Mouse (Mus musculus) spleen, embryonic (tissue): ENCODE results near the gene Csnk2a2.

ENCODE experiments used
- CTCF ChIA-PET: fragments of 350-600 bp; sonication (Branson Sonifier 250); formaldehyde crosslinking; loops from one replicate; lab custom pipeline; 2022; lab: Charles Lee

The Csnk2a2 gene

GRCm38 (mm10) chr8:95490006-95490405, at the start of gene Csnk2a2:
Gene Csnk2a2 (minus strand): TSS chr8:95490039.
- CTCF ChIA-PET, result no interaction called here

- CTCF ChIA-PET, result no interaction called here
Observed at GRCm38 (mm10) chr8:95539487-95539886, 49.6 kb upstream of the Csnk2a2 start.

GRCm38 (mm10) chr8:95533584-95534387, 43.9 kb upstream of the Csnk2a2 start, which contains the start of gene Ccdc113:
Gene Ccdc113 (plus strand): TSS chr8:95534085.
- CTCF ChIA-PET, result no interaction called here

- CTCF ChIA-PET, result interaction anchor here (0.9 kb wide), 1 partner anchor 531 kb away, joined by 3 read pairs; no protein-coding TSS in a partner anchor
Observed at GRCm38 (mm10) chr8:95532206-95532605, 42.4 kb upstream of the Csnk2a2 start.

GRCm38 (mm10) chr8:95528750-95529310, 39.0 kb upstream of the Csnk2a2 start:
- CTCF ChIA-PET, result no interaction called here

GRCm38 (mm10) chr8:95528194-95528593, 38.4 kb upstream of the Csnk2a2 start:
- CTCF ChIA-PET, result no interaction called here

GRCm38 (mm10) chr8:95523991-95524390, 34.2 kb upstream of the Csnk2a2 start:
- CTCF ChIA-PET, result no interaction called here

GRCm38 (mm10) chr8:95516928-95517327, 27.1 kb upstream of the Csnk2a2 start:
- CTCF ChIA-PET, result no interaction called here

- CTCF ChIA-PET, result no interaction called here
Observed at GRCm38 (mm10) chr8:95513219-95513618, 23.4 kb upstream of the Csnk2a2 start.

- CTCF ChIA-PET, result no interaction called here
Observed at GRCm38 (mm10) chr8:95512257-95512656, 22.4 kb upstream of the Csnk2a2 start.

GRCm38 (mm10) chr8:95506245-95506644, 16.4 kb upstream of the Csnk2a2 start:
- CTCF ChIA-PET, result no interaction called here

GRCm38 (mm10) chr8:95505606-95506005, 15.8 kb upstream of the Csnk2a2 start:
- CTCF ChIA-PET, result no interaction called here

GRCm38 (mm10) chr8:95504835-95505234, 15.0 kb upstream of the Csnk2a2 start:
- CTCF ChIA-PET, result no interaction called here

GRCm38 (mm10) chr8:95502431-95502830, 12.6 kb upstream of the Csnk2a2 start:
- CTCF ChIA-PET, result no interaction called here

GRCm38 (mm10) chr8:95500436-95500835, 10.6 kb upstream of the Csnk2a2 start:
- CTCF ChIA-PET, result no interaction called here

GRCm38 (mm10) chr8:95499266-95500064, 9.6 kb upstream of the Csnk2a2 start:
- CTCF ChIA-PET, result no interaction called here

GRCm38 (mm10) chr8:95497821-95498220, 8.0 kb upstream of the Csnk2a2 start:
- CTCF ChIA-PET, result no interaction called here

- CTCF ChIA-PET, result interaction anchor here (0.8 kb wide), 1 partner anchor 30 kb away, joined by 4 read pairs; no protein-coding TSS in a partner anchor
Observed at GRCm38 (mm10) chr8:95496420-95496819, 6.6 kb upstream of the Csnk2a2 start.

- CTCF ChIA-PET, result no interaction called here
Observed at GRCm38 (mm10) chr8:95495444-95495843, 5.6 kb upstream of the Csnk2a2 start.

GRCm38 (mm10) chr8:95492057-95492456, 2.2 kb upstream of the Csnk2a2 start:
- CTCF ChIA-PET, result no interaction called here

GRCm38 (mm10) chr8:95488698-95489332, 1.0 kb downstream of the Csnk2a2 start:
- CTCF ChIA-PET, result interaction anchor here (0.7 kb wide), 2 partner anchors 137 to 156 kb away, joined by 4 read pairs; partner anchors contain the start of gene Mmp15
